Mouse (Mus musculus) granulocyte monocyte progenitor cell, adult 5-6 weeks (primary cell): ENCODE data around the gene Dnajc30. TPM values are rescaled to one million over a fixed set of nuclear protein-coding genes. Genes with fewer than 3 reads are reported as not detected.
"Not testable (repeated sequence)": the region's sequence is repeated elsewhere in the genome, so short reads cannot be mapped to it uniquely, and the experiment has no call there.

ENCODE experiments used
- ATAC-seq: replicated peaks from 2 replicates; pipeline ENCODE4 v1.8.0; 2016; ENCODE audit warnings: mild to moderate bottlenecking, moderate TSS enrichment, inconsistent platforms; ENCODE audit not compliant: poor library complexity, severe bottlenecking
- total RNA-seq, 2 experiments: library from RNA; stranded (forward) in 1 of 2; stranded (reverse) in 1 of 2; fragments of 200-712, 200-1000 nt in 1 of 2; fragments of >200 nt in 1 of 2; fragmentation: Nextera tagmentation in 1 of 2; gene quantifications; 2 replicates each; pipeline ENCODE4 v1.2.3; 2014 to 2017

The Dnajc30 gene
- total RNA-seq, 2 experiments from 2014 or later, result 6.5 to 15.7 TPM

GRCm38 (mm10) chr5:135053356-135053755, 10.6 kb upstream of the Dnajc30 start:
- no peak for ATAC-seq

DNA sequence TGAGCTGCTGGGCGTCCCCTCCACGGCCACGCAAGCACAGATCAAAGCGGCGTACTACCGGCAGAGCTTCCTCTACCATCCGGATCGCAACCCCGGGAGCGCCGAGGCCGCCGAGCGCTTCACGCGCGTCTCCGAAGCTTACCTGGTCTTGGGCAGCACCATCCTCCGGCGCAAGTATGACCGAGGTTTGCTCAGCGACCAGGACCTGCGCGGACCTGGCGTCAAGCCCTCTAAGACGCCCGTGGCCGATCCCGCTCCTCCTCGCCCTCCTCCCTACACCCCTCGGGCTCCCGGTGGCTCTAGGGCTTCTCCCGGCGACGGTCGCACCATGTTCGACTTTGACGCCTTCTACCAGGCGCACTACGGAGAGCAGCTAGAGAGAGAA, 372 bp downstream of the Dnajc30 start:
- peak; percentile 16 for ATAC-seq

DNA sequence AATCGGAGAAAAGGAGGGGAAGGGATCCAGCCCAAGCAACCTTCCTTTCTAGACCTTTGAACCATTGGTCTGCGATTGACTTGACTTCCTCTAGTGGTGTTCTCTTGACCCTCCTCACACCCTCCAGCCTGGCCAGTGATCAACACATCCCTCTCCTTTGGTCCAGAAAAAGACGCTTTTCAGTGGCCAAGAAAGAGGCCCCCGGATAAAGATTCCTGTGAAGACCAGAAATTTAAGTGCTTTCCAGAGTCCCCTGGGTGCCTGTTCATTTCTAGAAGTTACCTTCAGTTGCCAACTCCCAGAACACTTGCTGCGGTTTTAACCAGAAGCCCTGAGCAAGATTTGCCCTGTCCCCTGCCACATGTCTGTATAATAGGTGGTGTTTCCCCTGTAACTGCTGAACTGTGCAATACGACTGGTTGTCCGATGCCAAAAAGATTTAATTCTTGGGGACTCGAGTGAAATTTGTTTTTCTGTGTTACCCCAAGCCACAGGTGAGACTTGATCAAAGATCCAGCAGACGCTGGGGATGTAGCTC, 976 bp downstream of the Dnajc30 start, which contains the start of gene Bud23:
Gene Bud23, minus strand, starts transcription at position 51 of the 538 bp plus-strand sequence.
- ATAC-seq, result not testable (repeated sequence)

DNA sequence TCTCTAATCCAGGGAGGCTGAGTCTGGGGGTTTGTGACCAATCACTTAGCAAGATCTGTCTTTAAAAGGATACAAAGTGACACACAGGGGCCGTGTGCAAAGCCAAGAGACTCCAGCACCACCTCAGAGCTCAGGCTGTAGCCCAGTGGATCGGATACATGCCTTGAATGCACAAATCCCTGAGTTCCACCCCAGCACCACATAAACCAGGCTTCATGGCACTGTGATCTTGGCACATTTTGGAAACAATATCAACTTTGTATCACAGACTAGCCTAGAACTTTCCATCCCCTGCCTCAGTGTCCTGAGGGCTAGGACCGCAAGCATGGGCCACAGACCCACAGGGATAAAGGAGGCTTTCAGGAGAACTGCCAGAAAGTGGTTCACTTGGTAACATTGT, 2.0 kb downstream of the Dnajc30 start:
- no peak for ATAC-seq

DNA sequence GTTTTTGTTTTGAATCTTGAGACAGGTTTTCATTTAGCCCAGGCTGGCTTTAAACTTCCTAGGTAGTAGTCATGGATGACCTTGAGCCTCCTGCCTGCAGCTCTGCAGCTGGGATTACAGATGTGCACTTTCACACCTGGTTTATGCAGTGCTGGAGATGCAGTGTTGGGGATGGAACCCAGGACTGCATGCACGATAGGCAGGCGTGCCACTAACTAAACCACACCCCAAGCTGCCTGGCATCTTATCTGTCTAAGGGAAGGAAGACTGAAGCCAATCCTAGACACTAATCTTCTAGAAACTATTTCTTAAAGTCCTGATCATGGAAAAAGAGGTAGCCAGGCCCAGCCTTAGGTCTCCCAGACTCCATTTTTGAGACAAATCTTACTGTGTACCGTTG, 6.4 kb downstream of the Dnajc30 start:
- no peak for ATAC-seq

- ATAC-seq, result no peak
These were observed 8.1 kb downstream of the Dnajc30 start for GRCm38 (mm10) chr5:135072061-135072460.

- no peak for ATAC-seq
These were observed 8.7 kb downstream of the Dnajc30 start for GRCm38 (mm10) chr5:135072720-135073119.

- no peak for ATAC-seq
These were observed 9.5 kb downstream of the Dnajc30 start for GRCm38 (mm10) chr5:135073349-135074150.

- no peak for ATAC-seq
These were observed 11.7 kb downstream of the Dnajc30 start for GRCm38 (mm10) chr5:135075655-135076054.

GRCm38 (mm10) chr5:135076368-135076767, 12.4 kb downstream of the Dnajc30 start:
- ATAC-seq, result no peak

- ATAC-seq, result no peak
These were observed 13.0 kb downstream of the Dnajc30 start for GRCm38 (mm10) chr5:135076931-135077505.

DNA sequence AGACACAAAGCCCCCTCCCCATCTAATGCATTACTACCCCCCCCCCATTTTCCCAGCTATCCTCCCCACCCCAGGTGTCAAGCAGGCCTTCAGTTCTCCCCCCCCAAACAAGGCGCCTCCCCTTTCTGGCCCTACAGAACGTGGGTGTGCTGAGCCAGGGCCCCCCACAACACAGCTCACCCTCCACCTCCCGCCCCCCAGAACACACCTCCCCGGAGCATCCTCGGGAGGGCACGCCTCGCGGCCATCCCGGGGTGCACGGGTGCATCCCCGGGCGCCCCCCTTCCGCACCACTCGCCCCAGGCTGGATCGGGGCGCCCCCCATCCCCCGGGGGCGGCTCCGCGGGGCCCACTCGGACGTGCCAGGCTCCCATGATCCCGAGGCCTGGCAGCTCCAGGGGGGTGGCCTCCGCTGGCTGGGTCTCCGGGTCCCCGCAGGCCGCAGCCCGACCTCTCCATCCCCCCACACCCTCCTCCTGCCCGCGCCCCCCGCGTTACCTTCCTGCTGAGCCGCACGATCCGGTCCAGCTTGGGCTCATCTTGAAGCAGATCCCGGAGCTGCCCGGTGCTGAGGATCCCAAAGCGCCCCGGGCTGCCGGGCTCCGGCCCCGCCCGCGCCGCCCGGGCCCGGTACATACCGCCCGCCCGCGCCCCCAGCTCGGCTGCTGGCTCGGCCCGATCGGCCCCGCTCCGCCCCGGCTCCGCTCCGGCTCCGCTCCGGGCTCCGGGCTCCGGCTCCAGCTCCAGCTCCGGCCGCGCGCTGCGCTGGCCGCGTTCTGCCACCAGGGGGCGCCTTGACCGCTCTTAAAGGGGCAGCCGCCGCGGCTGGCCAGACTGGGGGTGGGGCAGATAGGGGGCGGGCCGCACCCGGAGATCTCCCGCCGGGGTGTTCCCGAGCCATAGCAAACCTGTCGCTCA, 13.8 kb downstream of the Dnajc30 start, which contains the start of gene Vps37d:
Gene Vps37d, minus strand, starts transcription at position 703 of the 918 bp plus-strand sequence.
- ATAC-seq, result peak; percentile 88

- peak; percentile 8; the same call in 1 of the 2 replicates for ATAC-seq
These were observed 14.4 kb downstream of the Dnajc30 start for GRCm38 (mm10) chr5:135078482-135078810.

GRCm38 (mm10) chr5:135079578-135079977, 15.6 kb downstream of the Dnajc30 start:
- ATAC-seq, result no peak

DNA sequence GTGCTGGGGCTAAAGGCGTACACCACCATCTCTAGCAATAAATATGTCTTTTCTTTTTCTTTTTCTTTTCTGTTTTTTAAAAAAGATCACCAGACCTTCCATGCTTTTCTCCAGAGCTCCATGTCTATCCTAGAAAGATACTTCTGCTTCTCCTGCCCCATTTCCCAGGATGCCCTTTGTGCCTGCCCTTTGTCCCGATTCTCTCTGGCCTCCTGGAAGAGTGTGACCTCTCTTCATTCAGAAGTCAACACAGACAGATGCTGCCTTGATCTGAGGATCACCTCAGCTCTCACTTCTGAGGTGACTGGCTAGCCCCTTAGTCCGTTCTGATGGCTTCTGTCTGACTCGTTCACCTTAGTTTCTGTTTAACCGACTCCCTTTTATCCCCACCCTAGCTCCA, 16.5 kb downstream of the Dnajc30 start:
- ATAC-seq, result no peak

DNA sequence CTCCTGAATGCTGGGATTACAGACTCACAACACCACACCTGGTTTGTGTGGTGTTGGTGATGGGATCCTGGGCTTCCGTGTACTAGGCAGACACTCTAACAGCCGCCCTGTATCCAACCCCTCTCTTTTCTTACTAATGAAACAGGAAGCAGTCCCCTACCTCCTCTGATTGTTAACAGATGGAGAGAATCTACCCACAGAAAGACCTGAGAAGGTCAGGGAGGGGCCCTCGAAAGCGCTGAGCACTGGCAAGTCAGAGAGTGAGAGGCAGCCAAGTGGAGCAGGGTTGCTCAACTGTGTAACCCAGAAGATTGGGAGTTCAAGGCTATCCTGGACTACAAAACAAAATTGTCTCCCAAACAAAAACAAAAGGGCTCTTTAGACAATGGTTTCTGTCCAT, 22.9 kb downstream of the Dnajc30 start:
- ATAC-seq, result no peak

- peak; percentile 20; the same call in 1 of the 2 replicates for ATAC-seq
These were observed 25.7 kb downstream of the Dnajc30 start, which contains the start of gene Mlxipl for GRCm38 (mm10) chr5:135089653-135090052. Mlxipl (plus strand) TSS chr5:135089890.

DNA sequence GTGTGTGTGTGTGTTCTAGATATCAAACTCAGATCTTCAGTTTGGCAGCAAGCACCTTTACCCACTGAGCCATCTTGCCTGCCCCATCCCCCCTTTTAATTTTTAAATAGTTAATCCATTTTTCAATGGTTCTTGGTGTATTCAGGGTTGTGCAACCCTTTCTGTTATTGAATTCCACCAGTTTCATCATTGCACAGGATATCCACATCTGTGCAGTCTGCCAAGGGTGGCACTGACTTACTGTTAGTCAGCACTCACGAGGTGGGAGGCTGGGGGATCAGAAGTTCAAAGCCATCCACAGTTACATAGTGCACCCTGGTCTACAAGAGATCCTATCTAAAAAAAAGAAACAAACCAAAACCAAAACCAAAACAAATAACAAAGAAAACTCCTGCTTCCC, 37.0 kb downstream of the Dnajc30 start:
- ATAC-seq, result 0 out of 2 replicates have a peak, but pooled peaks have one; percentile 33

GRCm38 (mm10) chr5:135103999-135104660, 40.1 kb downstream of the Dnajc30 start:
- ATAC-seq, result peak; percentile 20; the same call in 1 of the 2 replicates

DNA sequence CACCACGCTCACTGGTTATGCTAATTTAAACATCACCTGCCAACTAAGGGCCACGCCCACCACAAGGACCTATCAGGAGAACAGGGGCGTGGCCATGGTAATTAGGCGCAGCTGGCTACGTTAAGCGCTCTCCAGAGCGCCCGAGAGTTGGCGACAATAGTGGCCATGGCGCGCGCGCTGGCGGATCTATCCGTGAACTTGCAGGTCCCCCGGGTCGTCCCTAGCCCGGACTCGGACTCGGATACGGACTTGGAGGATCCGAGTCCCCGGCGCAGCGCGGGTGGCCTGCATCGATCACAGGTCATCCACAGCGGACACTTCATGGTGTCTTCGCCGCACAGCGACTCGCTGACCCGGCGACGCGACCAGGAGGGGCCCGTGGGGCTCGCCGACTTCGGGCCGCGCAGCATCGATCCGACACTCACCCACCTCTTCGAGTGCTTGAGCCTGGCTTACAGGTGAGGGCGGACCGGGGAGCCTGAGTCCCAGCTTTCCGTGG, 42.8 kb downstream of the Dnajc30 start:
- ATAC-seq, result peak; percentile 90
